Mouse (Mus musculus): Measurements from ENCODE around the gene Cadm3. TPM values are rescaled to one million over a fixed set of nuclear protein-coding genes. Genes with fewer than 3 reads are reported as not detected.

Cadm3 gene
- total and polyA plus RNA-seq, 3 experiments = not detected

- Histone ChIP-seq H3K4me2 (ENCODE audit: insufficient read depth, low read depth, poor library complexity, severe bottlenecking) (no peak overlapping the region), H3K4me3 (replicated peaks in 1 of 3; ENCODE audit: low read depth in 2 of 3, low read length in 2 of 3, poor library complexity in 1 of 3) (no peak overlapping the region), H3K79me2 (replicated peaks; ENCODE audit: control insufficient read depth, extremely low read depth, insufficient read depth, poor library complexity, severe bottlenecking) (no peaks in the 10 kb centered on the region), H3K9ac (ENCODE audit: insufficient read depth, low read depth) (no peak overlapping the region), H3K27ac (ENCODE audit: insufficient read depth, low read depth) (no peak overlapping the region), H3K36me3 (replicated peaks in 1 of 2; ENCODE audit: control insufficient read depth in 1 of 2, insufficient read depth in 1 of 2, low read length in 1 of 2) (no peaks in the 10 kb centered on the region), H3K27me3 (replicated peaks) (no peaks in the 10 kb centered on the region), H3K9me3 (replicated peaks; ENCODE audit: low read length) (no peaks in the 10 kb centered on the region), H3K4me1 (ENCODE audit: control insufficient read depth in 1 of 2, insufficient read depth in 2 of 2) (no peaks in the 10 kb centered on the region)
- in situ Hi-C loops (cut with MboI; ENCODE audit: low pct_ligation_motif_present, low pct_unique_long_range_greater_than_20kb, low sequenced_read_pairs) = loop anchor here (25.0 kb wide), 2 partner anchors 744 to 969 kb away; partner anchors contain the start of gene Dusp23
- no peak for DNase-seq (ENCODE audit: extremely low read depth)
- dilution Hi-C loops (cut with MboI; ENCODE audit: extremely low pct_ligation_motif_present, extremely low pct_unique_long_range_greater_than_20kb, low sequenced_read_pairs) = no loop called here
- TF ChIP-seq POLR2A (IDR thresholded peaks at IDR 0.05; ENCODE audit: low read depth, low read length) (no peak), PAX5 (IDR thresholded peaks at IDR 0.05; ENCODE audit: low read length) (no peak), GABPA (IDR thresholded peaks at IDR 0.05; ENCODE audit: insufficient replicate concordance, low read depth, low read length) (no peak), USF2 (conservative IDR thresholded peaks at IDR 0.05; ENCODE audit: low read depth, low read length) (no peak), JUN (IDR thresholded peaks at IDR 0.05; ENCODE audit: insufficient read depth, low read depth, low read length) (no peak), UBTF (IDR thresholded peaks at IDR 0.05; ENCODE audit: low read depth, low read length) (no peak), SIN3A (IDR thresholded peaks at IDR 0.05; ENCODE audit: low read length) (no peak), NRF1 (IDR thresholded peaks at IDR 0.05; ENCODE audit: low read depth, low read length) (no peak), ZNF384 (IDR thresholded peaks at IDR 0.05; ENCODE audit: low read depth, low read length) (no peak), EP300 (IDR thresholded peaks at IDR 0.05; ENCODE audit: low read length) (no peak)
Measured at GRCm38 (mm10) chr1:173381436-173381835, 13.9 kb upstream of the Cadm3 start.

GRCm38 (mm10) chr1:173377380-173378112 lies 10.1 kb upstream of the Cadm3 start:
- TF ChIP-seq TCF12 (IDR thresholded peaks at IDR 0.05; ENCODE audit: low read depth, low read length) = no peak
- TF ChIP-seq CHD1 (IDR thresholded peaks at IDR 0.05; ENCODE audit: low read depth, low read length) = no peak
- no peak for TF ChIP-seq BHLHE40 (IDR thresholded peaks at IDR 0.05; ENCODE audit: low read depth, low read length)
- peak; percentile 52 for TF ChIP-seq ZC3H11A (IDR thresholded peaks at IDR 0.05; ENCODE audit: low read depth, low read length)
- TF ChIP-seq NRF1 (IDR thresholded peaks at IDR 0.05; ENCODE audit: low read depth, low read length) = no peak
- no peak for TF ChIP-seq E2F4 (IDR thresholded peaks at IDR 0.05; ENCODE audit: insufficient replicate concordance, low read depth, low read length)
- TF ChIP-seq CHD2 (IDR thresholded peaks at IDR 0.05; ENCODE audit: low read length) = no peak
- no peak for TF ChIP-seq ELF1 (IDR thresholded peaks at IDR 0.05; ENCODE audit: low read depth, low read length)
- TF ChIP-seq NELFE (IDR thresholded peaks at IDR 0.05; ENCODE audit: low read depth, low read length) = peak; percentile 56; the same call in 1 of the 2 replicates
- peak; percentile 68 to 99 for TF ChIP-seq CTCF (conservative IDR thresholded peaks at IDR 0.05 in 1 of 2, IDR thresholded peaks at IDR 0.05 in 1 of 2; ENCODE audit: low read depth in 2 of 2, low read length in 2 of 2)
- peak; percentile 88 for TF ChIP-seq RAD21 (IDR thresholded peaks at IDR 0.05; ENCODE audit: low read depth, low read length)
- TF ChIP-seq SMC3 (IDR thresholded peaks at IDR 0.05; ENCODE audit: low read depth, low read length) = peak; percentile 89
- TF ChIP-seq MAZ (IDR thresholded peaks at IDR 0.05; ENCODE audit: low read depth, low read length) = no peak
- no peak for TF ChIP-seq UBTF (IDR thresholded peaks at IDR 0.05; ENCODE audit: low read depth, low read length)
- TF ChIP-seq PAX5 (IDR thresholded peaks at IDR 0.05; ENCODE audit: low read length) = no peak
- in situ Hi-C loops (cut with MboI; ENCODE audit: low pct_ligation_motif_present, low pct_unique_long_range_greater_than_20kb, low sequenced_read_pairs) = loop anchor here (25.0 kb wide), 2 partner anchors 740 to 965 kb away; partner anchors contain the start of gene Dusp23

More at GRCm38 (mm10) chr1:173377380-173378112, 10.1 kb upstream of the Cadm3 start:
- Histone ChIP-seq H3K9me3 (replicated peaks; ENCODE audit: low read length) (no peaks in the 10 kb centered on the region), H3K27ac (ENCODE audit: insufficient read depth, low read depth) (no peak overlapping the region), H3K4me1 (ENCODE audit: control insufficient read depth in 1 of 2, insufficient read depth in 2 of 2) (no peaks in the 10 kb centered on the region), H3K4me2 (ENCODE audit: insufficient read depth, low read depth, poor library complexity, severe bottlenecking) (peak overlapping the region; percentile 34; the same call in 1 of the 2 replicates), H3K27me3 (replicated peaks) (no peaks in the 10 kb centered on the region), H3K4me3 (replicated peaks in 1 of 3; ENCODE audit: low read depth in 2 of 3, low read length in 2 of 3, poor library complexity in 1 of 3) (no peak overlapping the region), H3K9ac (ENCODE audit: insufficient read depth, low read depth) (no peak overlapping the region), H3K36me3 (replicated peaks in 1 of 2; ENCODE audit: control insufficient read depth in 1 of 2, insufficient read depth in 1 of 2, low read length in 1 of 2) (no peaks in the 10 kb centered on the region), H3K79me2 (replicated peaks; ENCODE audit: control insufficient read depth, extremely low read depth, insufficient read depth, poor library complexity, severe bottlenecking) (no peaks in the 10 kb centered on the region)
- dilution Hi-C loops (cut with MboI; ENCODE audit: extremely low pct_ligation_motif_present, extremely low pct_unique_long_range_greater_than_20kb, low sequenced_read_pairs) = no loop called here
- DNase-seq (ENCODE audit: extremely low read depth) = peak; percentile 57
